Mouse (Mus musculus) adrenal gland, postnatal 4 days (tissue): Measurements from ENCODE around the gene Ahsg. TPM values are rescaled to one million over a fixed set of nuclear protein-coding genes. Genes with fewer than 3 reads are reported as not detected.

Experiments
- DNase-seq, 2 experiments: peaks; one replicate each; pipeline ENCODE4 v3.0.0; 2021 to 2022; ENCODE audit warnings: low spot score in 2 of 2, mixed read lengths in 2 of 2
- total RNA-seq, 2 experiments: library from RNA; stranded (reverse); gene quantifications; 2 replicates each; pipeline ENCODE4 v1.2.3; 2021

Gene Ahsg
- total RNA-seq, 2 experiments from 2014 or later, result 68.1 to 2,750 TPM

DNA sequence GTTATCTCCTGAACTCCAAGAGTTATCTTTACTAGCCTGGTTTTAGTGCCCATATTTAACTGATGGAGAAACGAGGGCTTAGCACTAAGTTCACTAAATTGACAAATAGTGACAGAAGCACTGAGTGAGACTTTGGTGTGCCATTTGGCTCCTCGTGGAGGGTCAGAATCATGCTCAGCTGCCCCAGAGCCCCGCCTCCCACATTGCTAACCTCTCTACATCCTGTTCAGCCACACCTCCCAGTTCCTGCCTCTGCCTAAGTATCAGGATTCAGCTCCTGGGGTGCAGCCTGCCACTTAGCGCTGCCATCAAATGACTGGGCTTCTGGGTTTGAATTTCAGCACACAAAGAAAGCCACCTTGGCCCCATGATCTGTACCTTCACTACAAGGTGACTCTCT is 5.7 kb upstream of the Ahsg start:
- DNase-seq, result no peak

DNA sequence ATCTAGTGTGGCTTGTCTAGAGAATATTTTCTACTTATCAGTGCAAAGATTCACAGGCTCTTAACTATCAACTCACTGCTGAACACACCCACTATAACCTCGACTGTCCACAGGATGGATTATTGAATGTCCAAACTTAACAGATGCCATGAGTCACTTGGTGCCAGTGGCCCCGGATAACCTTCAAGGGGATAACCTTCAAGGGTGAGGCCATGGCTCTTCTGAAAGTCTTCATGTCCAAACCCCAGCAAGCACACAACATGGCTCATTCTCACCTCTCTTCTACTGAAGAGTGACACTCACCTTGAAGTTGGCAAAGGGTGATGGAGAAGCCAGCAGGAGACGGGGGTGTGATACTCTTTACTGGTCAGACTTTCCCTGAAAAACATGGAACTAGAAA is 4.4 kb upstream of the Ahsg start:
- no peak for DNase-seq

DNA sequence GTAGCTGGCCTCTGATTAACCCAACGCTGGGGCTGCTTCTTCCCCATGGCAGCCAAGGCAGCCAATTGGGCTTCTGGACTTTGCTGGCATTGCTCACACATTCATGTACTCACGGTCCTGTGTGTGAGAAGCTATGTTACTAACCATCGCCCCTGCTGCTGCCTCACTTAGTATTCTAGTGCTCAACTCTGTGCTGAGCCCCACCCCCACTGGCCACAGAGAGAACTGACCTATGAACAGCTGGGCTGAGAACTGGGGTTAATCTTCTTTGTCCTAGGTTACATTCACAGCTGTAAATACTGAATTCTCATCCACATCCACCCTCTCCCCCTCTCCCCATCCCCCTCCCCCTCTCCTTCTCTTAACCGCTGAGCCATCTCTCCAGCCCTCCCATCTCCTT is 2.2 kb upstream of the Ahsg start:
- no peak for DNase-seq

DNA sequence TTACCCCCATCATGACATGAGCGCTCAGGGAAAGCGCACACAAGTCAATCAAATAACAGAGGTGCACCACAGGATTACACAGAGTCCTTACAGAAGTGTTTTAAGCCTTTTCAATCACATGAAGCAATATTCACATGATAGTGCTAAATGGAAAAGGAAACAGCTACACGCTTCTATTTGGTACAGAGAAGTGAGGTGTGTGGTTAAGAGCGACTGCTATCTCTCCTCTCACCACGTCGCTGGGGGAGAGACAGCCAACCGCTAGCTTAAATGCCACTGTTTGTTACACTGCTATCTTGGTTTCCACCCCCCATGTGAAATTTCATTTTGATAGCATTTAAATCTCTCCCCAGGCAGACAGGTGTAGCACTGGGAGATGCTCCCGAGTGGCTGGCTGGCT is 1.4 kb upstream of the Ahsg start:
- no peak for DNase-seq

DNA sequence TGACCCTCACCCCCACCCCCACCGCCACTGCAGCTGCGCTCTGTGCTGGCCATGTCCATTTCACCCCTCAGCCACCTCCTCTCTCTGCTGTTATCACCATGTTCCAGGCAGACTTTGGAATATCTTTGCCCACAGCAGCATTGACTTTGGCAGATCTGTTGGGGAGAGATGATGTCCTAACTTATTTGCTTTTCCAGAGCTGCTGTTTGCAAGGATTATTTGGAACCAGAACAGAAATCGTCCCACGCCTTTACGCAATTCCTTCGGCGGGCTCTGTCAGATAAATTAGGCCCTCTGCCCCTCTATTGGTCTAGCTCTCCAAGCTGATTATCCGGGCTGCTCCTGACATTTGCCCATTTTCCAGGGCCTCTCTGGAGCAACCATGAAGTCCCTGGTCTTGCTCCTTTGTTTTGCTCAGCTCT is 667 bp downstream of the Ahsg start:
- DNase-seq, result no peak

DNA sequence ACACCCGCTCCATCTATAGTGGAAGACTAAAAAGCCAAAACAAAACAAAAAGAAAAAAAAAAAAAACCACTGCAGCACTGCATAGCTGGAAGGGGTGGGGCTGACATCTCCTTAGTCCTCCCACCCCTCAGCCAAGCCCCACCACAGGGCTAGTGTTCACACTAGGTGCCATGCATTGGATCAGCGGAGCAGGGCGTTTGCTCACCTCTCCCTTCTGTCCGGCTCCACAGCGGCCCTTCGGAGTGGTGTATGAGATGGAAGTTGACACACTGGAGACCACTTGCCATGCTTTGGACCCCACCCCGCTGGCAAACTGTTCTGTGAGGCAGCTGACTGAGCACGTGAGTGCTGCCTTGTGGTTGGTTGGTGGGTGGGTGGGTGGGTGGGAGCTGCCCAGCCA is 3.0 kb downstream of the Ahsg start:
- no peak for DNase-seq

DNA sequence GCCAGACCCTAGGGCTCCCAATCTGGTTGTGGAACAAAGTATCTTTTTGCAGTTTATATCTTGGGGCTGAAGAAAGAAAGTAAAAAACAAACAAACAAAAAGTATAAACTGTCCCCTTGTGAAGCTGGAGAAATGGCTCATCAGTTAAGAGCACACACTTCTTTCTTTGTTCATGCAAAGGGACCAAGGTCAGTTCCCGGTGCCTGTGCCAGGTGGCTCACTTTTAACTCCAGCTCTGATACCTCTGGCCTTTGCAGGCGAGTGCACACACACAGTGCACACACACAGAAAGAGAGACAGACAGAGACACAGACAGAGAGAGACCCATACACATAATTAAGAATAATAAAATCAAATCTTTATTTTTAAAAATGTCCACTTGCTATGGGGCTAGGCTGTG is 5.5 kb downstream of the Ahsg start:
- DNase-seq, result no peak

DNA sequence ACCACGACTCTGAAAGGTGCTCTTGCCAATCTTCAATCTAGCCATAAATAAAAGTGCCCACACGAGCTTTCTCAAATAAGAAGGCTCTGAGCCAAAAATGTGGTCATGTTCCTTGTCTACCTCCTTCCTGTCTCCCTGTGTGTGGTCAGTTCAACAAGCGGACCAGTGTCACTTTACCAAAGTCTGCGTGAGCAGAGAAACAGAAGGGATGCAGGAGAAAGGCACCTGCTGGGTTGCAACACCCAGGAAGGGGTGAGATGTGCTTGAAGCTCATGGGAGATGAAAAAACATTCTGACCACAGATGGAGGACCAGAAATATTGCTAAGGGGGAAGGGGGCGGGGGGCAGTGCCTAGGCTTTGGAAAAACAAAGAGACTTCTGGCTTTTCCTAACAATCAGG is 8.3 kb downstream of the Ahsg start:
- no peak for DNase-seq

DNA sequence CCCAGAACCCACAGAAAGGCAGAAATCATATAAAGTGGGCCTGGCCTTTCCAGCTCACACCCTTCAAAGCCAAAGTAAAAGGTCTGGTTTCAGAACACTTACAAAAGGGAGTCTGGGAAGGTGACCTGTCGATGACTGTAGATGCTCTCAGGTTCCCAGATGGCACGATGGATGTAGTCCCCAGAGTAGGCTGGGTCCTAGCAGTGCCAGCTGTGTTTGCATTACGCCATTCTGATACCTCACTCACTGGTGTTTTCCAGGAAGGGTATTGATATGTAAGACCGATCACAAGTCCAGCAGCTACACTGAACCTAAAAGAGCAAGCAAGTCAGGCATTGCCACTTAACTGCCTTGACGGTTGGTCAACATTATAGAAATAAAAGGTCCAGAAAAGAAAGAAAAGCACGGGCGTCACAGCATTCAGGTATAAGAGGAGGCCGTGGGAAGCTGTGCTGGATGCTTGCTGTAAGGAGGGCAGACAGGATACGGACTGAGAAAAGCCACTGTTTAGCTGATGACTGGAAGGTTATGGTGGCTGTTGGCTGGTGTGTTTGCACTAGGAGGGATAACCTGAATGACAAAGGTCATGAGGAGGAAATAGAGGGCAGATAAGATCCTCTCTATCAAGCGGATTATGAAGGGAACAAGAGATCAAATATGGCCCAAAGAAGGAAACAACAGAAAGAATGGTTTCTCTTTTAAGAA is 8.9 kb downstream of the Ahsg start:
- no peak for DNase-seq

DNA sequence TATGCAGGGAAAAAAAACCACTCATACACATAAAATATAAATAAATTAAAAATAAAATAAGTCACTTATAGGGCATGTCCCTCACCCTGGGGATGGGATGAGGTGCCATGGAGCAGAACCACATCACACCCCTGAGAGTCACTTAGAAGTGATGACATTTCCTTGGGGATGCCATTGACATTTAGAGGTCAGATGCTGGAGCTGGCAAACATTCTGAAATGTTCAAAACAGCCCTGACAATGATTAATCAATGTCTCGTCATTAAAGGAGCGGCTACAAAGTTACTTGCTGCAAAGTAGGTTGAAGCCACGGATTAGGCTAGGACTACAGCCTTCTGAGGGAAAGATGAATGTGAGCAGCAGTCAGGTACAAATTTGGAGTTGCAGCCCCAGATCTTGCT is 10.2 kb downstream of the Ahsg start:
- DNase-seq, result no peak

DNA sequence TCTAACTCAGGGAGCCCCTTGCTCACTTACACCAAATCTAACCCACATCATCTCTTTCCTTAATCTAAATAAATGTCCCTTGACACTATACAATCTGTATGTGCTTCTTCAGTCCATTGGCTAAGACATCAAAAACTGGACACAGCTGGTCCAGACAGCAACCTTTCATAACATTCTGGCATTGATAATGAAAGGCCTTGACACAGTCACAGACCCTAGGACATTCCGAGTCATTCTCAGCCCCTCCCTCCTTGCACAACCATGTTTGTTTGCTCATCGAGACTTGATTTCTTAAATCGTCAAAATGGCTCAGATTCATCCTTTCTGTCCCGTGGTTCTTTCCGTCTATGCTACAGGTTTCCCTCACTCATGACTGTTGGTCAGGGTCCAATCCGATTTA is 18.2 kb downstream of the Ahsg start:
- no peak for DNase-seq

DNA sequence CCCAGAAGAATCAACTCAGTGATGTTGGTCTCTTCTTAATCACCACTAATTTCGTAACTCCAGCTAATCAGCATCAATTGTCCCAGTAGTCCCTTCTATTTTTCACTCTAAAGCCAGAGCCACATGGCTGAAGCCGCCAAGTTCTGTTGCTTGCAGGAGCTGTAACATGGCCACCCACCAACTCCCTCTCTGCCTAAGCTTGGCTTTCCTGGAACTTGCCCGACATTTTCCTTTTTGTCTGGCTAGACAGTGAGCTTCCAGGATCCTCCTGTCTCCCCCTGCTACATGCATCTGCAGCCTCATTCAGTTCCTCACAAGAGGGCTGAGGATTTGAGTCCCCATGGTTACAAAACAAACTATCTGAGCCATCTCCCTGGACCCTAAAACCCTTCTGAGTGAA is 20.9 kb downstream of the Ahsg start:
- DNase-seq, result no peak

DNA sequence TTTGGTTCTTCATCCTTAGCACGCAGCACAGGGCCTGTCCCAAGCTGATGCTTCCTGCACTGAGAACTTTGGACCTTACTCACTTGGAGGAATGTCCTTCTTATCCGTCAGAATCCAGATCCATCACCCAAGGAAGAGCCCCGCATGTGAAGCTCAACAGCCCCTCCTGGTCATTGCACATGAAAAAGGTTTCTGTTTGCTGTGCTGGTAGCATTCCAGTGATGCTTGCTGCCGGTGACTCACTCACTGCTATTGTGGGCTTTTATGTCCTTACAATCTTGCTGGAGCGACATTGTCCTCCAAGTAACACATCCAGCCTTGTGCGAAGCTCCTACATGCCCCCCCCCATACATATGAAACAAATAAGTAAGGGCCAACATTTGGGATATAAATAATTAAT is 21.8 kb downstream of the Ahsg start:
- no peak for DNase-seq

DNA sequence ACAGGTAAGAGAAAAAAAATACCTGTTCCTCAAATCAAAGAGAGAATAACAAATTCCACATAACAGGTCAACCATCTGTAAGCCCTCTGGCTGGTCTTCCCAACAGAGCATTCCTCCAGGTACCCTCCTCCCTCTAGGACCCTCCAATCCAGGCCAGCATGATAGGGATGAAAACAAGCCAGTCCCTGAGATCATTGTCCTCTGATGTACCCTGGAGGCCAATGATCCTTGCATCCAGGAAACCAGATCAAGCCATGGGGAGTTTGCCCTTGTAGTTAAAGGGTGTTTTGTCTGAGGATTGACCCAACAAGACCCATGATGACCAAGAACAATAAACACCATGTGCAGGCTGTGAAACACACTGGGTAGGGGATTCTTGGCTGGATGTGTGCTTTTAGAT is 23.2 kb downstream of the Ahsg start:
- no peak for DNase-seq

DNA sequence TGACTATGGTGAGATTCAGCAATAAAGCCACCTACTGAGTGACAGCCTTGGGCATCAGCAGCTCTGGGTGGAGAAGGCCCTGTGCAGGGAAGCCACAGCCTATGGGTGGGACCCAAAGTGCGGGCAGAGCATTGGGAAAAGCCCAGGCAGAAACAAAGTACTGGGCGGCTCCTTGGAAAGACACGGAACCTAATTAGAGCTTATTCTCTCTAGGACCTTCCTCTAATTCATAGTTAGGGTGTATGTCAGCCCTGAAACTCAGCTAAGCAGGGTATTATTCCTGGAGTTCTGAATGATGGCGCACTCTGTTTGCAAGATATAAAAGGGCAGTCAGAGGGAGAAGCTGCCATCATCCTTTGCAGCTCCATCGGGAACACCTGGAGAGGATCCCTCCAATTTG is 27.0 kb downstream of the Ahsg start, which contains the start of gene Fetub:
Gene Fetub (plus strand): TSS at position 301 of the 400 bp plus-strand sequence.
- no peak for DNase-seq

DNA sequence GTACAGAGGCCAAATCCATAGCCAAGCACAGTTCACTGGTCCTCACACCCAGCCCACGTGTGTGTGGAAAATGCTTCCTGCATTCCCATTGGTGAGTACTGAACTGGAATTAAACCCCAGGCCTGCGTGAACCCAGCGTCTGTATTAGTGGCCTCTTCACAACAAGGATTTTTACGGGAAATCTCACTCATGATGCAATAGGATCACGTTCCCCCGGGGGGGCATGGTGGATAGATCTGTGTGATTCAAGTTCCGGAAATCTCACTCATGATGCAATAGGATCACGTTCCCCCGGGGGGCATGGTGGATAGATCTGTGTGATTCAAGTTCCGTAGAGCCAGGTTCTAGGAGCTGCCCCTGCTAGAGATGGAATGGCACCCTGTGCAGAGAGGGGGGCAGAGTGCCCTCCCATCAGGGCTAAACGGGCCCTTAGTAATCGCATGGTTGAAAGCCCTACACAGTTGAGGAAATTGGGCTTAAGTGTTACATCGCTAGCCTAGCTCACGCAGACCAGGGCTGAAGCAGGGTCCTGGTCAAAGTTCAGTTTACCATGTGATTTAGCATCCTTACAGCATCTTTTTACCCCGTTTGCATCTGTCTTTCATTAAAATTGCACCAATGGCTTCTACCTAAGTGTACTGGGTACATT is 27.7 kb downstream of the Ahsg start:
- DNase-seq, result no peak

DNA sequence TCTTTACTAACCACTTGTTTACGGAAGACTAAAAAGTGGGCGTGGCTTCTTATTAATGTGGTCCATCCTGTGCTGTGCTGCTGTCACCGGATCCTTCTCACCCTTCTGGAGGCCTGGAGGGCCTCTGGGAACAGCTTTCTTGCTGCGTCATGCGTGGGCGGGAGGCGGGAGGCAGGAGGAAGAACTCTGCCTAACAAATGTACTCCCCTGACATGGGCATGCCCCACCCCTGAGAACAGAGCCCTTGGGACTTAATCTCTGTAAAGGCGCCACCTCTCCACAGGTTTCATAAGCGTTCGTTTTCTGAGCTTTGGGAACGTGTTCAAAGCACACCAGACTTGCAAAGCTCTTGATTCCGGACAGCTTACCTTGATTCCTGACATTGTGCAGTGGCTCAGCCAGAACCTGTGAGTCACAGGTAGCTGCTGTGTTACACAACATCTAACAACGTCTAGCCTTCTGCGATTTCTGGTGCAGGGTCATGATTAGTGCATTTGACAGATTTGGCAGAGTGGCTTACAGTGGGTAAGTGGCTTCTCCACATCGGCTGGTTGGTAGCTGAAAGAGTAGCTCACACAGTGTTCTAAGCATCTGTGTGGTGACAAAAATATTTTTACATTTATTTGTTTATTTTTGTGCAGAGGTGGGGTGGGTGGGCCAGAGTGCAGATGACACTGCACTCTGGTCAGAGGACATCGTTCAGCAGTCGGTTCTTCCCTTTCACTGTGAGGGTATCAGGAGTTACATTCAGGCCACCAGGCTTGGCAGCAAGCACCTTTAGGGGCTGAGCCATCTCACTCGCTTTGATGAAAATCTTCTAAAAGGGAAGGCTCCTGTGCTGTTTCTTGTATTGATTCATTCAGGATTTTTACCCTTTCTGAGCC is 29.1 kb downstream of the Ahsg start:
- DNase-seq, result no peak

DNA sequence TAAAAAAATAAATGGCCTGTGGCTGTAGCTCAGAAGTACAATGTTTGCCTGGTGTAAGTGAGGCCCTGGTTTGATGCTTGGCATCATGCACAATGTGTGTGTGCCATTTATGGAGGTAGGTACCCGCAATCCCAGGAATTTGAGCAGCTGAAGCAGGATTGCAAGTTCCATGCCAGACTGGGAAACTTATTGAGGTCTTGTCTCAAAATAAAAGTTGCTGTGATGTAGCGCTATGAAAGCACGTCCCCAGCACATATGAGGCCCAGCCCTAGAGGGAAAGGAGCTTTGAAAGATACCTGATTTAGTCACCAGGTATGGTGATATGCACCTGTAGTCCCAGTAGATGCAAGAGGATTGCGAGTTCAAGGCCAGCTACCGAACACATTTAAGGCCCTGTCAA is 30.7 kb downstream of the Ahsg start:
- no peak for DNase-seq

DNA sequence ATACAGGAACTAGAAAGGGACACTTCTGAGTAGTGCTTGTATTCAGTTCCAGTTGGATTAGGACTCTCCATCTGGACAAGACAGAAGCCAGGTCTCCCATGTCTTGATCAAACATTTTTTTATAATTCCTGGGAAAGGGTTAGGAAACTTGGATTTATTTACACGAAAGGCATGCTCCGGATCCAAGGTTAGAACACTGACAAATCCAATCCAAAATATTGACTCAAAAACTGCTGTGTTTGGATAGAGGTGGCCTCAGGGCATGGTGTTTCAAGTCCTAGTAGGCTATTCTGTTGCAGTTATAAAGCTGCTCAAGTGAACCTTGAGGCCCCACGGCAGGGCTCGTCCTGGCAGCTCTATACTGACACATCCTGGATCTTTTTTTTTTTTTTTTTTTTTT is 31.4 kb downstream of the Ahsg start:
- DNase-seq, result no peak

DNA sequence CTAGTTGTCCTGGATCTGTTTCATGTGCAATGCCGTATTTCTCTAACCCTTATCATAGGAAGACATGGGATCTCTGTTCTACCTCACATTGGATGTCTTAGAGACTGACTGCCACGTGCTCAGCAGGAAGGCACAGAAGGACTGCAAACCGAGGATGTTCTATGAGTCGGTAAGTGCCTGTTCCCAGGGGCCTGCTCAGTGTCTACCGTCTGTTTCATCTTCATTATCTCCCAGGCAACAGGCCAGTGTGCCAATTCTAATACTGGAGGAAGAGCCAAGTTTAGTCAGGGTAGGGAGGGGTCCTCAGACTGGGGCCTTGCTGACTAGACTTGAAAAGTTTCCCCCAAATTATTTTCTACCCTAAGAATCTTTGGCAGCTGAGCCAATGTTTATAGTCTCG is 38.5 kb downstream of the Ahsg start:
- DNase-seq, result no peak

DNA sequence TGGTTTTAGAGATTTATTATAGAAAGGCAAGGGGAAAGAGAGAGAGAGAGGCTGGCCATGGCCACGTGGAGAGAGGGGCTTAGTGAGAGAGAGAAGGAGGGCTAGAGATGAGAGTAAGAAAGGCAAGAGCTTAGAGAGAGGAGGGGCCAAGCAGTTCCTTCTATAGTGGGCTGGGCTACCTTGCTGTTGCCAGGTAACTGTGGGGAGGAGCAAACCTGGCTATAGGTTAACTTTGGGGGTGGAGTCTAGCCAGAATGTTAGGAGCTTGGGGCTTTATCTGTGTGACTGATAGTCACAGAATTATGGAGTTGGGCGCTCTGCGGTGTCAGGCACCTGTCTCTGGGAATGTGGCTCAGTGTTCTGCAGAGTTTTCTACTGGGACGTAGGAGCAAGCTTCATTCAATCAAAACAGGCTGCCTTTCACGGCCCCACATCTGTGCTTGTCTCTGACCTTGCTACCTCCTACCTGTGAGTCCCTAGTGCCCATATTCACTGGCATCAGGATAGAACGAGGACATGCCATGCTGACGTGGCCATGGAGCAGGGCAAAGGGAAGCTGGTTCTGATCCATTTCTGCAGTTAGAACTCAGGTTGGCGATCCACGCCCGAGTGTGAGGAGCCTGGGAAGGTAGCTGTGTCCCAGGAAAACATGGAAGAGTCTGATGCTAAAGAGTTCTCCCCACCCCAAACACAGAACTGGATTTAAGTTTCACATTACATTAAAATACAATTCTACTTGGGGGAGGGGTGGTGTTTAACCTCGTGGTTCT is 40.5 kb downstream of the Ahsg start:
- DNase-seq, result no peak
